Mouse (Mus musculus) megakaryocyte, embryonic 14.5 days (primary cell): Measurements from ENCODE around the gene Rtn2.

Experiments
- FLI1 ChIP-seq: IDR thresholded peaks from 2 replicates; pipeline ENCODE4 v1.6.1; 2012; ENCODE audit warnings: low read length, inconsistent platforms, mixed read lengths
- GATA1 ChIP-seq: IDR thresholded peaks from 3 replicates; pipeline ENCODE4 v1.6.1; 2012; ENCODE audit warnings: mixed read lengths, low read length, inconsistent platforms, borderline replicate concordance

GRCm38 (mm10) chr7:19276253-19276652 is 6.2 kb upstream of the Rtn2 start:
- TF ChIP-seq GATA1: no peak
- no peak for TF ChIP-seq FLI1
